Mouse (Mus musculus): ENCODE measurements around the gene Acat2. TPM values are rescaled to one million over a fixed set of nuclear protein-coding genes. Genes with fewer than 3 reads are reported as not detected.

Acat2 gene
- total and polyA plus RNA-seq, 3 experiments: 48.6 to 128 (median 58.6) TPM

- DNase-seq (ENCODE audit: extremely low read depth): peak; percentile 91
- TF ChIP-seq POLR2AphosphoS2 (IDR thresholded peaks at IDR 0.05; ENCODE audit: low read depth, low read length) (0 out of 2 replicates have a peak, but pooled peaks have one; percentile 33), JUND (conservative IDR thresholded peaks at IDR 0.05; ENCODE audit: low read depth, low read length) (no peak), JUN (IDR thresholded peaks at IDR 0.05; ENCODE audit: insufficient read depth, low read depth, low read length) (no peak), SIN3A (IDR thresholded peaks at IDR 0.05; ENCODE audit: low read length) (peak; percentile 79; the same call in 1 of the 2 replicates), NRF1 (IDR thresholded peaks at IDR 0.05; ENCODE audit: low read depth, low read length) (peak; percentile 55; the same call in 1 of the 2 replicates), HCFC1 (IDR thresholded peaks at IDR 0.05; ENCODE audit: low read depth, low read length) (peak; percentile 64), MXI1 (IDR thresholded peaks at IDR 0.05; ENCODE audit: low read depth, low read length) (peak; percentile 61), MYC (IDR thresholded peaks at IDR 0.05; ENCODE audit: low read depth, low read length) (no peak), MAZ (IDR thresholded peaks at IDR 0.05; ENCODE audit: low read depth, low read length) (no peak), TBP (conservative IDR thresholded peaks at IDR 0.05; ENCODE audit: low read depth, low read length) (peak; percentile 37; the same call in 1 of the 2 replicates), USF2 (conservative IDR thresholded peaks at IDR 0.05; ENCODE audit: low read depth, low read length) (no peak), USF1 (IDR thresholded peaks at IDR 0.05; ENCODE audit: low read depth, low read length) (no peak), ZNF384 (IDR thresholded peaks at IDR 0.05; ENCODE audit: low read depth, low read length) (no peak), ZC3H11A (IDR thresholded peaks at IDR 0.05; ENCODE audit: low read depth, low read length) (no peak), ZMIZ1 (IDR thresholded peaks at IDR 0.05; ENCODE audit: low read depth, low read length) (peak; percentile 79), BHLHE40 (IDR thresholded peaks at IDR 0.05; ENCODE audit: low read depth, low read length) (peak; percentile 66), MAFK (IDR thresholded peaks at IDR 0.05; ENCODE audit: insufficient replicate concordance, low read length) (no peak), ETS1 (conservative IDR thresholded peaks at IDR 0.05; ENCODE audit: low read depth, low read length) (no peak), MAX (IDR thresholded peaks at IDR 0.05; ENCODE audit: low read length) (peak; percentile 56), ELF1 (IDR thresholded peaks at IDR 0.05; ENCODE audit: low read depth, low read length) (peak; percentile 60), IRF4 (IDR thresholded peaks at IDR 0.05; ENCODE audit: low read depth, low read length) (peak; percentile 54; the same call in 1 of the 2 replicates), SMC3 (IDR thresholded peaks at IDR 0.05; ENCODE audit: low read depth, low read length) (no peak), UBTF (IDR thresholded peaks at IDR 0.05; ENCODE audit: low read depth, low read length) (no peak), POLR2A (IDR thresholded peaks at IDR 0.05; ENCODE audit: low read depth, low read length) (peak; percentile 79), CHD1 (IDR thresholded peaks at IDR 0.05; ENCODE audit: low read depth, low read length) (peak; percentile 99), PAX5 (IDR thresholded peaks at IDR 0.05; ENCODE audit: low read length) (no peak), NELFE (IDR thresholded peaks at IDR 0.05; ENCODE audit: low read depth, low read length) (peak; percentile 79), CHD2 (IDR thresholded peaks at IDR 0.05; ENCODE audit: low read length) (no peak), GABPA (IDR thresholded peaks at IDR 0.05; ENCODE audit: insufficient replicate concordance, low read depth, low read length) (no peak), RAD21 (IDR thresholded peaks at IDR 0.05; ENCODE audit: low read depth, low read length) (no peak), TCF12 (IDR thresholded peaks at IDR 0.05; ENCODE audit: low read depth, low read length) (peak; percentile 81), E2F4 (IDR thresholded peaks at IDR 0.05; ENCODE audit: insufficient replicate concordance, low read depth, low read length) (no peak), RCOR1 (conservative IDR thresholded peaks at IDR 0.05; ENCODE audit: low read depth, low read length) (no peak), EP300 (IDR thresholded peaks at IDR 0.05; ENCODE audit: low read length) (no peak), MEF2A (IDR thresholded peaks at IDR 0.05; ENCODE audit: borderline replicate concordance, low read depth, low read length) (peak; percentile 36; the same call in 1 of the 2 replicates), ZKSCAN1 (IDR thresholded peaks at IDR 0.05; ENCODE audit: borderline replicate concordance, low read depth, low read length) (no peak)
- Histone ChIP-seq H3K4me3 (replicated peaks in 1 of 3; ENCODE audit: low read depth in 2 of 3, low read length in 2 of 3, poor library complexity in 1 of 3) (peak overlapping the region; percentile 76 to 95 (median 93)), H3K36me3 (replicated peaks in 1 of 2; ENCODE audit: control insufficient read depth in 1 of 2, insufficient read depth in 1 of 2, low read length in 1 of 2) (peaks cover 3 to 17% of the 10 kb centered on the region in 2 experiments), H3K27me3 (replicated peaks) (no peaks in the 10 kb centered on the region), H3K4me2 (ENCODE audit: insufficient read depth, low read depth, poor library complexity, severe bottlenecking) (peak overlapping the region; percentile 74), H3K4me1 (ENCODE audit: control insufficient read depth in 1 of 2, insufficient read depth in 2 of 2) (peaks cover 0 to 10% of the 10 kb centered on the region in 2 experiments; a peak in 2 of 4 replicates), H3K79me2 (replicated peaks; ENCODE audit: control insufficient read depth, extremely low read depth, insufficient read depth, poor library complexity, severe bottlenecking) (no peaks in the 10 kb centered on the region; the same call in 1 of the 2 replicates), H3K9ac (ENCODE audit: insufficient read depth, low read depth) (peak overlapping the region; percentile 37), H3K9me3 (replicated peaks; ENCODE audit: low read length) (no peaks in the 10 kb centered on the region), H3K27ac (ENCODE audit: insufficient read depth, low read depth) (peak overlapping the region; percentile 14)
- in situ Hi-C loops (cut with MboI; ENCODE audit: low pct_ligation_motif_present, low pct_unique_long_range_greater_than_20kb, low sequenced_read_pairs): loop anchor here (10.0 kb wide), 1 partner anchor 123 kb away; no protein-coding TSS in a partner anchor
- dilution Hi-C loops (cut with MboI; ENCODE audit: extremely low pct_ligation_motif_present, extremely low pct_unique_long_range_greater_than_20kb, low sequenced_read_pairs): no loop called here
Observed at GRCm38 (mm10) chr17:13007730-13008425, 47.3 kb upstream of the Acat2 start.

Measured in CH12.LX (cell line).